Comparison of ENCODE assay signal across 7 mouse cellular contexts in genomic region chr11:86683395-86684125, GRCm38 (mm10). TPM values are rescaled to one million over a fixed set of nuclear protein-coding genes. Genes with fewer than 3 reads are reported as not detected.
DNase-seq lines count a peak whose midpoint lies in the region; ATAC-seq lines count a peak whose summit lies in the region.

Gene Vmp1, minus strand, starts transcription at chr11:86683836.
Gene Ptrh2, plus strand, starts transcription at chr11:86683985.

- WGBS in embryonic facial prominence, embryonic 12.5 days, result under 1% methylated on average over 56 of the region's 56 CpGs
- under 1% methylated on average over 56 of the region's 56 CpGs for WGBS in limb, embryonic 11.5 days
- under 1% methylated on average over 56 of the region's 56 CpGs for WGBS in midbrain, embryonic 14.5 days

- ATAC-seq in embryonic facial prominence, embryonic 12.5 days (ENCODE audit: insufficient number of reproducible peaks, insufficient read depth, low FRiP score, low TSS enrichment), result peak; percentile 92
- ATAC-seq in limb, embryonic 11.5 days (ENCODE audit: insufficient number of reproducible peaks, low FRiP score, low TSS enrichment, low read depth), result peak; percentile 93
- ATAC-seq in midbrain, embryonic 14.5 days (ENCODE audit: low FRiP score, low TSS enrichment), result peak; percentile 89

- peaks cover 23% of the 10 kb centered on the region for H3K4me1 ChIP-seq in embryonic facial prominence, embryonic 12.5 days
- peaks cover 5% of the 10 kb centered on the region; the same call in 1 of the 2 replicates for H3K4me1 ChIP-seq in limb, embryonic 11.5 days (ENCODE audit: control insufficient read depth, insufficient read depth, low read length)
- peaks cover 28% of the 10 kb centered on the region for H3K4me1 ChIP-seq in midbrain, embryonic 14.5 days (ENCODE audit: control insufficient read depth, insufficient read depth, low read length)

- peak; percentile 94 for DNase-seq in adrenal gland, postnatal 25 days
- DNase-seq in heart, adult 11 months, result peak; percentile 99
- DNase-seq in kidney, adult 18-20 months, result peak; percentile 97
- peak; percentile 96 for DNase-seq in limb, embryonic 11.5 days (ENCODE audit: low spot score)
- peak; percentile 98 for DNase-seq in midbrain, embryonic 14.5 days
- peak; percentile 75 to 85 for DNase-seq in spleen, adult 18-20 months

- peaks cover 15% of the 10 kb centered on the region for H3K36me3 ChIP-seq in embryonic facial prominence, embryonic 12.5 days
- H3K36me3 ChIP-seq in limb, embryonic 11.5 days (ENCODE audit: control insufficient read depth, insufficient read depth, low read length), result no peaks in the 10 kb centered on the region; the same call in 1 of the 2 replicates
- H3K36me3 ChIP-seq in midbrain, embryonic 14.5 days (ENCODE audit: control insufficient read depth, insufficient read depth, low read length), result no peaks in the 10 kb centered on the region; the same call in 1 of the 2 replicates

- no peaks in the 10 kb centered on the region for H3K9me3 ChIP-seq in embryonic facial prominence, embryonic 12.5 days
- no peaks in the 10 kb centered on the region for H3K9me3 ChIP-seq in limb, embryonic 11.5 days (ENCODE audit: control insufficient read depth, low read length)
- no peaks in the 10 kb centered on the region for H3K9me3 ChIP-seq in midbrain, embryonic 14.5 days (ENCODE audit: control insufficient read depth, low read length)

- peak within 1 kb of the TSS; percentile 80 for H3K9ac ChIP-seq in embryonic facial prominence, embryonic 12.5 days
- H3K9ac ChIP-seq in limb, embryonic 11.5 days (ENCODE audit: low read length), result peak within 1 kb of the TSS; percentile 86
- peak within 1 kb of the TSS; percentile 82 for H3K9ac ChIP-seq in midbrain, embryonic 14.5 days (replicated peaks; ENCODE audit: low read length)

- peak within 1 kb of the TSS; percentile 91 for H3K27ac ChIP-seq in embryonic facial prominence, embryonic 12.5 days
- peak within 1 kb of the TSS; percentile 70 for H3K27ac ChIP-seq in limb, embryonic 11.5 days (replicated peaks; ENCODE audit: low read depth, low read length)
- H3K27ac ChIP-seq in midbrain, embryonic 14.5 days (replicated peaks; ENCODE audit: low read depth, low read length), result peak within 1 kb of the TSS; percentile 87

- H3K4me2 ChIP-seq in embryonic facial prominence, embryonic 12.5 days (replicated peaks), result peak within 1 kb of the TSS; percentile 88
- peak within 1 kb of the TSS; percentile 67 for H3K4me2 ChIP-seq in limb, embryonic 11.5 days (ENCODE audit: low read depth, severe bottlenecking)
- peak within 1 kb of the TSS; percentile 65 for H3K4me2 ChIP-seq in midbrain, embryonic 14.5 days (ENCODE audit: low read length)

- H3K4me3 ChIP-seq in embryonic facial prominence, embryonic 12.5 days, result peak within 1 kb of the TSS; percentile 72
- peak within 1 kb of the TSS; percentile 74 for H3K4me3 ChIP-seq in limb, embryonic 11.5 days (ENCODE audit: low read depth, low read length)
- H3K4me3 ChIP-seq in midbrain, embryonic 14.5 days (replicated peaks; ENCODE audit: low read depth, low read length), result peak within 1 kb of the TSS; percentile 90

- H3K27me3 ChIP-seq in embryonic facial prominence, embryonic 12.5 days, result no peaks in the 10 kb centered on the region
- no peaks in the 10 kb centered on the region for H3K27me3 ChIP-seq in limb, embryonic 11.5 days (ENCODE audit: control insufficient read depth, insufficient read depth, low read length)
- no peaks in the 10 kb centered on the region for H3K27me3 ChIP-seq in midbrain, embryonic 14.5 days (ENCODE audit: control insufficient read depth, insufficient read depth, low read length)

RNA-seq across cellular contexts. Expression of gene Vmp1, which starts in this region (rescaled TPM):
- 105 and 162 TPM in 2 replicates for total RNA-seq in adrenal gland, postnatal 25 days (2021)
- polyA plus RNA-seq in embryonic facial prominence, embryonic 12.5 days (2016; fragmentation: Nextera tagmentation; extraction: Ambion mirVana), result 84.7 and 88.3 TPM in 2 replicates
- polyA plus RNA-seq in limb, embryonic 11.5 days (2014; fragmentation: Nextera tagmentation; extraction: Ambion mirVana), result 77.3 and 88.7 TPM in 2 replicates
- 129 TPM in 2 replicates for polyA plus RNA-seq in midbrain, embryonic 14.5 days (2014; fragmentation: Nextera tagmentation; extraction: Ambion mirVana)

RNA-seq across cellular contexts. Expression of gene Ptrh2, which starts in this region (rescaled TPM):
- 18.2 and 18.8 TPM in 2 replicates for total RNA-seq in adrenal gland, postnatal 25 days (2021)
- 39.5 and 41.4 TPM in 2 replicates for polyA plus RNA-seq in embryonic facial prominence, embryonic 12.5 days (2016; fragmentation: Nextera tagmentation; extraction: Ambion mirVana)
- polyA plus RNA-seq in limb, embryonic 11.5 days (2014; fragmentation: Nextera tagmentation; extraction: Ambion mirVana), result 43.6 and 45.4 TPM in 2 replicates
- 30.3 and 34.9 TPM in 2 replicates for polyA plus RNA-seq in midbrain, embryonic 14.5 days (2014; fragmentation: Nextera tagmentation; extraction: Ambion mirVana)

Comparison
In these comparisons a context has a peak if more than half of its experiments do, and no peak if none do; other contexts are left out.
1. Peak in every context shown above with its lines: DNase-seq, ATAC-seq, H3K4me3 ChIP-seq and H3K27ac ChIP-seq.